Mouse (Mus musculus): ENCODE data around the gene Intu.

DNA sequence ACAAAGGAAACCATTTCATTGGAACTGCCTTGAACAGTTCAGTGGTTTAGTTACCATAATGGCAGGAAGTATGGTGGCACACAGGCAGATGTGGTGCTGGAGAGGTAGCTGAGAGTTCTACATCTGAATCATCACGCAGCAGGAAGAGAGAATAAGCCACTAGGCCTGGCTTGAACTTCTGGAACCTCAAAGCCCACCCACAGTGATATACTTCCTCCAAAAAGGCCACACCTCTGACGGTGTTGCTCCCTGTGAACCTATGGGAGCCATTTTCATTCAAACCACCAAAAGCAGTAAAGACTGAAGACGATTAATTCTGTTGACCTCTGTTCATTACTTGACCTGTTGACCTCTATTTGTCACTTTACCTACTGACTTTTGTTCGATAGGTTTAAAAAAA lies 43.7 kb upstream of the Intu start:
- no peak for TF ChIP-seq CTCF (IDR thresholded peaks at IDR 0.05; ENCODE audit: control insufficient read depth, insufficient read depth, low read length)
- TF ChIP-seq POLR2A (IDR thresholded peaks at IDR 0.05; ENCODE audit: borderline replicate concordance, control insufficient read depth, low read depth, low read length): no peak

Measured in bone marrow, adult 2 months (tissue).